Mouse (Mus musculus) stomach, embryonic 14.5 days (tissue): Measurements from ENCODE around the gene Rbm39. TPM values are rescaled to one million over a fixed set of nuclear protein-coding genes. Genes with fewer than 3 reads are reported as not detected.

Experiments
- ATAC-seq: fragments of 200-750 bp; cut with Nextera tagmentation; 2 replicates; pipeline ENCODE4 v1.8.0; 2017; ENCODE audit warnings: low read depth, moderate TSS enrichment; ENCODE audit not compliant: insufficient number of reproducible peaks, insufficient read depth, low FRiP score
- H3K27ac ChIP-seq: fragments of 300-500 bp; sonication (generic); 2 replicates; pipeline ENCODE4 v1.5.1; 2014; ENCODE audit warnings: mild to moderate bottlenecking, low read length, moderate library complexity, mixed read lengths
- H3K27me3 ChIP-seq: fragments of 300-500 bp; sonication (generic); 2 replicates; pipeline ENCODE4 v1.6.1; 2014; ENCODE audit warnings: low read length, control low read depth, mixed read lengths; ENCODE audit not compliant: control insufficient read depth, insufficient read depth
- H3K36me3 ChIP-seq: fragments of 300-500 bp; sonication (generic); 2 replicates; pipeline ENCODE4 v1.6.1; 2014; ENCODE audit warnings: mild to moderate bottlenecking, control low read depth, low read length, moderate library complexity, mixed read lengths; ENCODE audit not compliant: control insufficient read depth, insufficient read depth
- H3K4me1 ChIP-seq: fragments of 300-500 bp; sonication (generic); 2 replicates; pipeline ENCODE4 v1.6.1; 2014; ENCODE audit warnings: low read length, control low read depth, mixed read lengths; ENCODE audit not compliant: control insufficient read depth, insufficient read depth
- H3K4me2 ChIP-seq: fragments of 300-500 bp; sonication (generic); replicated peaks from 2 replicates; pipeline ENCODE4 v1.6.1; 2014; ENCODE audit warnings: low read depth, low read length, control low read depth
- H3K4me3 ChIP-seq: fragments of 300-500 bp; sonication (generic); 2 replicates; pipeline ENCODE4 v1.5.1; 2014; ENCODE audit warnings: low read depth, low read length, control low read depth
- H3K9ac ChIP-seq: fragments of 300-500 bp; sonication (generic); replicated peaks from 2 replicates; pipeline ENCODE4 v1.6.1; 2014; ENCODE audit warnings: low read depth, mild to moderate bottlenecking, control low read depth, low read length, moderate library complexity, mixed read lengths
- H3K9me3 ChIP-seq: fragments of 300-500 bp; sonication (generic); 2 replicates; pipeline ENCODE4 v1.6.1; 2016; ENCODE audit warnings: low read depth, low read length, control low read depth; ENCODE audit not compliant: control insufficient read depth
- WGBS: fragments of 180-500 bp; shearing (Covaris S2); extraction: QIAGEN DNeasy Blood & Tissue Kit; methylation state at CpG from one replicate; pipeline ENCODE4 v1.1.7; 2014; 5-methylcytosine and 5-hydroxymethylcytosine counted together
- polyA plus RNA-seq: library from polyadenylated mRNA; unstranded; fragments of >200 nt; fragmentation: Nextera tagmentation; extraction: Ambion mirVana; gene quantifications from 2 replicates; pipeline ENCODE4 v1.2.1, GENCODE M21; 2014

Rbm39 gene
- polyA plus RNA-seq, 1 experiment from 2014 or later: 766 TPM

- H3K9me3 ChIP-seq: no peaks in the 10 kb centered on the region
- 95% methylated on average over 5 of the region's 5 CpGs for WGBS
Measured at GRCm38 (mm10) chr2:156166557-156166956, 13.5 kb downstream of the Rbm39 start.

DNA sequence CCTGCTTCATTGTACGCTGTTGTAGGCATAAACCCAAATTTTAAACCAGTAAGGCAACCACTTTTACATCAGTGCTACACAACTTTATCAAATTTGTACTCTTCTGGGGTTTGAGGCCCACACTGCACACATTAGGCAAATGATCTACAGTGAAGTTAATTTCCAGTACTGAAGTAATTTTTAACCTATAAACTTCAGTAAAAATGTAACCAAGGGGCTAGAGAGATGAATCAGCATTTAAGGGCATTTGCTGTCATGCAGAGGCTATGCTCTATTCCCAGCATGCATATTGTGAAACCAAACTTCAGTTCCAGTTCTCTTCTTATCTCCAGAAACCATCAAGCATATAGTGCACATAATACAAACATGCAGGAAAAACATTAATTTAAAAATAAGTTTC, 14.6 kb downstream of the Rbm39 start:
- Histone ChIP-seq H3K4me3 (no peak overlapping the region), H3K9me3 (no peaks in the 10 kb centered on the region), H3K27me3 (no peaks in the 10 kb centered on the region), H3K27ac (no peak overlapping the region), H3K9ac (no peak overlapping the region), H3K4me1 (no peaks in the 10 kb centered on the region), H3K36me3 (peaks cover 87% of the 10 kb centered on the region), H3K4me2 (no peak overlapping the region)
- no peak for ATAC-seq
- 98% methylated on average over 1 of the region's 1 CpGs for WGBS

More at GRCm38 (mm10) chr2:156166557-156166956, 13.5 kb downstream of the Rbm39 start:
- H3K4me1 ChIP-seq: no peaks in the 10 kb centered on the region
- no peak overlapping the region for H3K4me2 ChIP-seq
- no peaks in the 10 kb centered on the region for H3K27me3 ChIP-seq
- H3K27ac ChIP-seq: no peak overlapping the region
- ATAC-seq: no peak
- H3K4me3 ChIP-seq: no peak overlapping the region
- H3K36me3 ChIP-seq: peaks cover 82% of the 10 kb centered on the region
- no peak overlapping the region for H3K9ac ChIP-seq

- H3K4me3 ChIP-seq: no peak overlapping the region
- no peaks in the 10 kb centered on the region for H3K9me3 ChIP-seq
- H3K27me3 ChIP-seq: no peaks in the 10 kb centered on the region
- H3K36me3 ChIP-seq: peaks cover 80% of the 10 kb centered on the region
- no peak overlapping the region for H3K9ac ChIP-seq
- no peaks in the 10 kb centered on the region for H3K4me1 ChIP-seq
- H3K27ac ChIP-seq: no peak overlapping the region
- H3K4me2 ChIP-seq: no peak overlapping the region
- no peak for ATAC-seq
Measured at GRCm38 (mm10) chr2:156151538-156151937, 28.5 kb downstream of the Rbm39 start.

- H3K4me3 ChIP-seq: no peak overlapping the region
- peaks cover 48% of the 10 kb centered on the region for H3K36me3 ChIP-seq
- WGBS: 83% methylated on average over 3 of the region's 3 CpGs
- H3K4me1 ChIP-seq: peaks cover 5% of the 10 kb centered on the region; the same call in 1 of the 2 replicates
- no peak overlapping the region for H3K9ac ChIP-seq
- no peaks in the 10 kb centered on the region for H3K9me3 ChIP-seq
- H3K4me2 ChIP-seq: no peak overlapping the region
- H3K27ac ChIP-seq: no peak overlapping the region
- ATAC-seq: no peak
- H3K27me3 ChIP-seq: no peaks in the 10 kb centered on the region
Measured at GRCm38 (mm10) chr2:156147316-156147915, 32.6 kb downstream of the Rbm39 start.

DNA sequence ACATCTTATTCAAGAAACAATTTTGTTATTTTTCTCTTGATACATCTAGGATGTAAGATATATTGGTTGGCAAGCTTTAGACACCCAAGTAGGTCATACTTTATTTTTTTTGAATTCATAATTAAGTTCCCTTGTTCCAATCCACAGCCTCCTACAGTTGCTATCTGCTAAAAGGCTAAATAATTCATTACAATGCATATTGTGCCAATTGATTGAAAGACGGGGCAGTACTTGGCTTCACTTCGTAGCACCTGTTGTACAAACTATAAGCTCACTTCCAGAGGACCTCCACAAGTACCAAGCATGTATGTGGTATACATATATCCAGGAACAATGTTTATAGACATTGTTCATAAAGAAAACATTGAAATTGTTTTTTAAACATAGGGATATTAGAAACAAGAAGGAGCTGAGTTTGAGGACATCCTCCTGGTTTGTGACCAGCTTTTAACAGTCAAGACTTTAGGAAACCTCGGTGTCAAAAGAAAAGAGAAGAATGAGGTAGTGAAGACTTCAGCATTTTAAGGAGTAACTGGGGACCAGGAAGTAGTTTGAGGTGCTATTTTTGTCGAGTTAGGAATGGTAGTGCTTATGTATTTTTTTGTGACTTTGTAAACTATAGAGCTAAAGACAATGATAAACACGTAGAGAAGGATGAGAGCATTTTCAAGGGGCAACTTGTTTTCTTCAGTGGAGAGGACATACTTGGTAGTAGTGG, 33.6 kb downstream of the Rbm39 start:
- Histone ChIP-seq H3K36me3 (peaks cover 44% of the 10 kb centered on the region), H3K9ac (no peak overlapping the region), H3K27ac (no peak overlapping the region), H3K9me3 (no peaks in the 10 kb centered on the region), H3K27me3 (no peaks in the 10 kb centered on the region), H3K4me2 (no peak overlapping the region), H3K4me1 (peaks cover 5% of the 10 kb centered on the region; the same call in 1 of the 2 replicates), H3K4me3 (no peak overlapping the region)
- no peak for ATAC-seq
- 68% methylated on average over 5 of the region's 5 CpGs for WGBS

- Histone ChIP-seq H3K27me3 (no peaks in the 10 kb centered on the region), H3K27ac (no peak overlapping the region), H3K4me3 (peak overlapping the region; percentile 64; the same call in 1 of the 2 replicates), H3K36me3 (peaks cover 40% of the 10 kb centered on the region), H3K9ac (no peak overlapping the region), H3K4me1 (peaks cover 5% of the 10 kb centered on the region; the same call in 1 of the 2 replicates), H3K9me3 (no peaks in the 10 kb centered on the region), H3K4me2 (peak overlapping the region; percentile 56)
- no peak for ATAC-seq
- WGBS: 56% methylated on average over 11 of the region's 11 CpGs
Measured at GRCm38 (mm10) chr2:156145486-156146130, 34.4 kb downstream of the Rbm39 start.

DNA sequence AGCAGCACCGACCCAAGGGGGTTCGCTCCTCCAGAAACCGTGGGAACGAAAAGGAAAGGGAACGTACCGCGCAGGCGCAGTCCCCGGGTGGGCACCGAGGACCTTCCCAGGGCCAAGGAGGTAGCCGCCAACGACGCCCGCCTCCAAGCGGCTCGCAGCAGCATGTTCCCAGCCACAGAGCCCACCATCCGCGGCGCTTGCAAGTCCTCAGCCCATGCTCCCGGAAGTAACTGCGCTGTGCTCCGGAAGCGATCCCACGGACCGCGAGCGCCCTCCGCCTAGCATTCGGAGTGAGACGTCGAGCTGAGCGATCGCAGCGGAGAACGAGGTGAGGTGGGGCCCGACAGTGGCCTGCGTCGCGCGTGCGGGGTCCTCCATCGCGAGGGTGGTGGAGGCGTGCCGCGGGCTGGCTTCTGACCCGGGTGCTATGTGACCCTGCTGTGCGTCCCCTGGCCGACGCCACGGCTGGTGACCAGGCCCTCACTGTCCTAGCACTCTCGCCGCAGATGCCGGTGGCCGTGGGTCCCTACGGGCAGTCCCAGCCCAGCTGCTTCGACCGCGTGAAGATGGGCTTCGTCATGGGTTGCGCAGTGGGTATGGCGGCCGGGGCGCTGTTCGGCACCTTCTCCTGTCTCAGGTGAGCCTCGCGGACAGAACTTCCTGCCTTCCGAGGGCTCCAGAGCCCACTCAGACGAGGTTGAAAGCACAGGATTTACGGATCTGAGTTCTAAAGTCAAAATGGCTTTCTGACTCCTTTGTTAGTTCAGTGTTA, 35.9 kb downstream of the Rbm39 start, which contains the start of the genes Romo1 and Nfs1:
Gene Romo1 (plus strand): TSS at position 87 of the 772 bp plus-strand sequence.
Gene Nfs1 (minus strand): TSS at position 234 of the 772 bp plus-strand sequence.
- Histone ChIP-seq H3K4me3 (peak within 1 kb of the TSS; percentile 64), H3K9me3 (no peaks in the 10 kb centered on the region), H3K27me3 (no peaks in the 10 kb centered on the region), H3K36me3 (peaks cover 26% of the 10 kb centered on the region), H3K4me1 (peaks cover 5% of the 10 kb centered on the region; the same call in 1 of the 2 replicates), H3K4me2 (peak within 1 kb of the TSS; percentile 82), H3K9ac (peak within 1 kb of the TSS; percentile 73), H3K27ac (peak within 1 kb of the TSS; percentile 92)
- WGBS: under 1% methylated on average over 67 of the region's 70 CpGs
- peak; percentile 96 for ATAC-seq

DNA sequence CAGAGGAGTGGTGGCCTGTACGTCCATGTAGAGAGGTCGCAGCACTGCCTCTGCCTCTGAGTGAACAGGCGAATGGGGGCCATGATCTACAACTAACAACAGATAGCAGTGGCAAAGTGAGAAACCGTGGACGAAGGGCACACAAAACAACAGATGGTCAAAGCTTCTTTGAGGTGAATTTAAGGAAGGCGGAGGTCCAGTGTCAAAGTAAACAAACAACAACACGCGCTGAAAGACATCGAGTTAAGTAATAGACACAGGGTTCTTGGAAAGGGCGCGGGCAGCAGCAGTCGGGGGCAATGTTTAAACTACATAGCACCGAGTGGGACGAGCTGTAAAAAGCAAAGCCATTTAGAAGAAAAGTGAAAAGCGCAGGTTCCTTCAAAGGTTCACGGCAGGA, 36.7 kb downstream of the Rbm39 start:
- 2% methylated on average over 16 of the region's 16 CpGs for WGBS

More for the DNA sequence above, 36.7 kb downstream of the Rbm39 start:
- peak overlapping the region; percentile 92 for H3K27ac ChIP-seq
- peak overlapping the region; percentile 82 for H3K4me2 ChIP-seq
- H3K9me3 ChIP-seq: no peaks in the 10 kb centered on the region
- peaks cover 18% of the 10 kb centered on the region for H3K36me3 ChIP-seq
- peaks cover 5% of the 10 kb centered on the region; the same call in 1 of the 2 replicates for H3K4me1 ChIP-seq
- ATAC-seq: no peak
- peak overlapping the region; percentile 73 for H3K9ac ChIP-seq
- no peaks in the 10 kb centered on the region for H3K27me3 ChIP-seq
- H3K4me3 ChIP-seq: peak overlapping the region; percentile 64
